Mouse (Mus musculus): ENCODE results near the gene Cyfip1. TPM values are rescaled to one million over a fixed set of nuclear protein-coding genes. Genes with fewer than 3 reads are reported as not detected.

Cyfip1 gene
- polyA plus RNA-seq, 1 experiment from 2014 or later = 87.9 TPM

- no peak overlapping the region for H3K27ac ChIP-seq (ENCODE audit: low read depth, low read length)
- no peaks in the 10 kb centered on the region for H3K27me3 ChIP-seq (ENCODE audit: control insufficient read depth, insufficient read depth, low read length)
- 89% methylated on average over 4 of the region's 4 CpGs for WGBS
- no peak overlapping the region for H3K4me2 ChIP-seq (ENCODE audit: low read depth)
- ATAC-seq (ENCODE audit: insufficient read depth, low FRiP score, low TSS enrichment) (no peak), DNase-seq (ENCODE audit: low spot score) (no peak)
- H3K9me3 ChIP-seq (ENCODE audit: control insufficient read depth, low read length) = no peaks in the 10 kb centered on the region
- H3K4me1 ChIP-seq (ENCODE audit: control insufficient read depth, insufficient read depth, low read length) = no peaks in the 10 kb centered on the region
- H3K36me3 ChIP-seq (ENCODE audit: control insufficient read depth, insufficient read depth, low read length) = no peaks in the 10 kb centered on the region
- H3K9ac ChIP-seq (ENCODE audit: low read length) = no peak overlapping the region
- no peak overlapping the region for H3K4me3 ChIP-seq (ENCODE audit: low read depth, low read length)
Measured at GRCm38 (mm10) chr7:55836877-55837276, 4.7 kb upstream of the Cyfip1 start.

GRCm38 (mm10) chr7:55841977-55842503, 495 bp downstream of the Cyfip1 start:
- peak; percentile 89 for DNase-seq (ENCODE audit: low spot score)
- Histone ChIP-seq H3K36me3 (ENCODE audit: control insufficient read depth, insufficient read depth, low read length) (no peaks in the 10 kb centered on the region), H3K4me1 (ENCODE audit: control insufficient read depth, insufficient read depth, low read length) (no peaks in the 10 kb centered on the region), H3K27me3 (ENCODE audit: control insufficient read depth, insufficient read depth, low read length) (no peaks in the 10 kb centered on the region), H3K4me3 (ENCODE audit: low read depth, low read length) (peak overlapping the region; percentile 80), H3K4me2 (ENCODE audit: low read depth) (peak overlapping the region; percentile 73), H3K9ac (ENCODE audit: low read length) (peak overlapping the region; percentile 95), H3K27ac (ENCODE audit: low read depth, low read length) (peak overlapping the region; percentile 82), H3K9me3 (ENCODE audit: control insufficient read depth, low read length) (no peaks in the 10 kb centered on the region)
- peak; percentile 93 for ATAC-seq (ENCODE audit: insufficient read depth, low FRiP score, low TSS enrichment)
- WGBS = under 1% methylated on average over 34 of the region's 47 CpGs

- DNase-seq (ENCODE audit: low spot score) = peak; percentile 64
- peak overlapping the region; percentile 95 for H3K9ac ChIP-seq (ENCODE audit: low read length)
- under 1% methylated on average over 39 of the region's 40 CpGs for WGBS
- no peaks in the 10 kb centered on the region for H3K27me3 ChIP-seq (ENCODE audit: control insufficient read depth, insufficient read depth, low read length)
- H3K4me2 ChIP-seq (ENCODE audit: low read depth) = peak overlapping the region; percentile 73
- peak overlapping the region; percentile 82 for H3K27ac ChIP-seq (ENCODE audit: low read depth, low read length)
- peak overlapping the region; percentile 80 for H3K4me3 ChIP-seq (ENCODE audit: low read depth, low read length)
- H3K4me1 ChIP-seq (ENCODE audit: control insufficient read depth, insufficient read depth, low read length) = no peaks in the 10 kb centered on the region
- H3K36me3 ChIP-seq (ENCODE audit: control insufficient read depth, insufficient read depth, low read length) = no peaks in the 10 kb centered on the region
- no peaks in the 10 kb centered on the region for H3K9me3 ChIP-seq (ENCODE audit: control insufficient read depth, low read length)
- ATAC-seq (ENCODE audit: insufficient read depth, low FRiP score, low TSS enrichment) = peak; percentile 67
Measured at GRCm38 (mm10) chr7:55842504-55843152, 1.1 kb downstream of the Cyfip1 start.

- ATAC-seq (ENCODE audit: insufficient read depth, low FRiP score, low TSS enrichment) = no peak
Measured at GRCm38 (mm10) chr7:55846606-55847312, 5.2 kb downstream of the Cyfip1 start.

GRCm38 (mm10) chr7:55849948-55850571, 8.5 kb downstream of the Cyfip1 start:
- no peak overlapping the region for H3K4me3 ChIP-seq (ENCODE audit: low read depth, low read length)
- 59% methylated on average over 14 of the region's 14 CpGs for WGBS

More at GRCm38 (mm10) chr7:55846606-55847312, 5.2 kb downstream of the Cyfip1 start:
- H3K4me3 ChIP-seq (ENCODE audit: low read depth, low read length) = no peak overlapping the region
- no peak for DNase-seq (ENCODE audit: low spot score)
- H3K27ac ChIP-seq (ENCODE audit: low read depth, low read length) = no peak overlapping the region
- no peak overlapping the region for H3K4me2 ChIP-seq (ENCODE audit: low read depth)
- WGBS = 83% methylated on average over 9 of the region's 9 CpGs
- H3K36me3 ChIP-seq (ENCODE audit: control insufficient read depth, insufficient read depth, low read length) = no peaks in the 10 kb centered on the region
- no peaks in the 10 kb centered on the region for H3K4me1 ChIP-seq (ENCODE audit: control insufficient read depth, insufficient read depth, low read length)
- H3K27me3 ChIP-seq (ENCODE audit: control insufficient read depth, insufficient read depth, low read length) = no peaks in the 10 kb centered on the region
- no peak overlapping the region for H3K9ac ChIP-seq (ENCODE audit: low read length)
- H3K9me3 ChIP-seq (ENCODE audit: control insufficient read depth, low read length) = no peaks in the 10 kb centered on the region

GRCm38 (mm10) chr7:55852787-55853186, 11.2 kb downstream of the Cyfip1 start:
- no peak overlapping the region for H3K9ac ChIP-seq (ENCODE audit: low read length)
- DNase-seq (ENCODE audit: low spot score) = no peak
- H3K27me3 ChIP-seq (ENCODE audit: control insufficient read depth, insufficient read depth, low read length) = no peaks in the 10 kb centered on the region
- no peaks in the 10 kb centered on the region for H3K9me3 ChIP-seq (ENCODE audit: control insufficient read depth, low read length)
- ATAC-seq (ENCODE audit: insufficient read depth, low FRiP score, low TSS enrichment) = no peak
- no peaks in the 10 kb centered on the region for H3K4me1 ChIP-seq (ENCODE audit: control insufficient read depth, insufficient read depth, low read length)
- no peak overlapping the region for H3K27ac ChIP-seq (ENCODE audit: low read depth, low read length)
- no peaks in the 10 kb centered on the region for H3K36me3 ChIP-seq (ENCODE audit: control insufficient read depth, insufficient read depth, low read length)
- H3K4me3 ChIP-seq (ENCODE audit: low read depth, low read length) = no peak overlapping the region
- no peak overlapping the region for H3K4me2 ChIP-seq (ENCODE audit: low read depth)
- WGBS = 90% methylated on average over 3 of the region's 3 CpGs

More at GRCm38 (mm10) chr7:55849948-55850571, 8.5 kb downstream of the Cyfip1 start:
- no peaks in the 10 kb centered on the region for H3K36me3 ChIP-seq (ENCODE audit: control insufficient read depth, insufficient read depth, low read length)
- no peaks in the 10 kb centered on the region for H3K4me1 ChIP-seq (ENCODE audit: control insufficient read depth, insufficient read depth, low read length)
- no peaks in the 10 kb centered on the region for H3K27me3 ChIP-seq (ENCODE audit: control insufficient read depth, insufficient read depth, low read length)
- H3K4me2 ChIP-seq (ENCODE audit: low read depth) = no peak overlapping the region
- DNase-seq (ENCODE audit: low spot score) (peak; percentile 19), ATAC-seq (ENCODE audit: insufficient read depth, low FRiP score, low TSS enrichment) (no peak; the same call in 1 of the 2 replicates)
- H3K27ac ChIP-seq (ENCODE audit: low read depth, low read length) = 0 out of 2 replicates have a peak overlapping the region, but pooled peaks have one; percentile 27
- no peak overlapping the region for H3K9ac ChIP-seq (ENCODE audit: low read length)
- H3K9me3 ChIP-seq (ENCODE audit: control insufficient read depth, low read length) = no peaks in the 10 kb centered on the region

GRCm38 (mm10) chr7:55855597-55855996, 14.1 kb downstream of the Cyfip1 start:
- H3K4me3 ChIP-seq (ENCODE audit: low read depth, low read length) = no peak overlapping the region
- 83% methylated on average over 3 of the region's 3 CpGs for WGBS
- no peaks in the 10 kb centered on the region for H3K36me3 ChIP-seq (ENCODE audit: control insufficient read depth, insufficient read depth, low read length)
- no peaks in the 10 kb centered on the region for H3K27me3 ChIP-seq (ENCODE audit: control insufficient read depth, insufficient read depth, low read length)
- ATAC-seq (ENCODE audit: insufficient read depth, low FRiP score, low TSS enrichment) = no peak
- DNase-seq (ENCODE audit: low spot score) = no peak
- H3K27ac ChIP-seq (ENCODE audit: low read depth, low read length) = no peak overlapping the region
- H3K9me3 ChIP-seq (ENCODE audit: control insufficient read depth, low read length) = no peaks in the 10 kb centered on the region
- no peaks in the 10 kb centered on the region for H3K4me1 ChIP-seq (ENCODE audit: control insufficient read depth, insufficient read depth, low read length)
- no peak overlapping the region for H3K9ac ChIP-seq (ENCODE audit: low read length)
- H3K4me2 ChIP-seq (ENCODE audit: low read depth) = no peak overlapping the region

DNA sequence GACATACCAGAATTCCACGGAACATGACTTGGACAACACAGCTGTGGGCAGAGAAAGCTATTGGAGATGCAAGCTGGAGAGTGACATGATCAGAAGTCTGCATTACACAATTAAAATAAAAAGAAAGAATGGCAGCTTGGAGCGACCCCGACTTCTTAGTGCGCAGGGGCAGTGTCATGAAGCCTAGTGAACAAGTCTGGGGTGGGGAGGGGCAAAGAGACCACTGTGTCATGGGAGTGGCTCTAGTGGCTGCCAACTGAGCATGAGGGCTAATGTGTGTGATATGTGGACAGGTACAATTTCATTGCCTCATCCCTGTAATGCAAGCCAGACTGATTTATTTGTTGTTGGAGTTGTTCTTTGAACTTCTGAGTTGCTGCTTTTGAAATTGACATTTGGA, 15.2 kb downstream of the Cyfip1 start:
- no peaks in the 10 kb centered on the region for H3K36me3 ChIP-seq (ENCODE audit: control insufficient read depth, insufficient read depth, low read length)
- 99% methylated on average over 4 of the region's 4 CpGs for WGBS
- DNase-seq (ENCODE audit: low spot score) = no peak

More for the DNA sequence above, 15.2 kb downstream of the Cyfip1 start:
- Histone ChIP-seq H3K9me3 (ENCODE audit: control insufficient read depth, low read length) (no peaks in the 10 kb centered on the region), H3K27me3 (ENCODE audit: control insufficient read depth, insufficient read depth, low read length) (no peaks in the 10 kb centered on the region), H3K4me2 (ENCODE audit: low read depth) (no peak overlapping the region), H3K4me3 (ENCODE audit: low read depth, low read length) (no peak overlapping the region), H3K4me1 (ENCODE audit: control insufficient read depth, insufficient read depth, low read length) (no peaks in the 10 kb centered on the region), H3K27ac (ENCODE audit: low read depth, low read length) (no peak overlapping the region), H3K9ac (ENCODE audit: low read length) (no peak overlapping the region)
- ATAC-seq (ENCODE audit: insufficient read depth, low FRiP score, low TSS enrichment) = no peak
